Mouse (Mus musculus): ENCODE results near the gene Ckap2.

Gene Ckap2

DNA sequence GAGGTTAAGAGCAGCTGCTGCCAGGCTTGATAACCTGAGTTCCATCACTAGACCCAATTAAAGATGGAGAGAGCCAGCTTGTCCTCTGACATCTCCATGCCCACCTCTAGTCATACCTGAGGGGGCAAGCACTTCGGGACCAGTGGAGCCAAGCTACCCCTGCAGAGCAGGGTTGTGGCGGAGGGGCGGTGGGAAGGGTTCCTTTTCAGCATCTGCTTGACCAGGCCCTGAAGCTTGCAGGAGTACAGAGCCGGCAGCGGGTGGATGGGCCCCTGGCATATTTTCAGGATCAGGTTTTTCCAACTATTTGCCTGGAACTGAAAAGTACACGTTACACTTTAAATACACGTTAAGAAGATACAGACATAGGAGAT lies 37.3 kb downstream of the Ckap2 start:
- no peak for DNase-seq (ENCODE audit: low spot score in 2 of 2)

DNA sequence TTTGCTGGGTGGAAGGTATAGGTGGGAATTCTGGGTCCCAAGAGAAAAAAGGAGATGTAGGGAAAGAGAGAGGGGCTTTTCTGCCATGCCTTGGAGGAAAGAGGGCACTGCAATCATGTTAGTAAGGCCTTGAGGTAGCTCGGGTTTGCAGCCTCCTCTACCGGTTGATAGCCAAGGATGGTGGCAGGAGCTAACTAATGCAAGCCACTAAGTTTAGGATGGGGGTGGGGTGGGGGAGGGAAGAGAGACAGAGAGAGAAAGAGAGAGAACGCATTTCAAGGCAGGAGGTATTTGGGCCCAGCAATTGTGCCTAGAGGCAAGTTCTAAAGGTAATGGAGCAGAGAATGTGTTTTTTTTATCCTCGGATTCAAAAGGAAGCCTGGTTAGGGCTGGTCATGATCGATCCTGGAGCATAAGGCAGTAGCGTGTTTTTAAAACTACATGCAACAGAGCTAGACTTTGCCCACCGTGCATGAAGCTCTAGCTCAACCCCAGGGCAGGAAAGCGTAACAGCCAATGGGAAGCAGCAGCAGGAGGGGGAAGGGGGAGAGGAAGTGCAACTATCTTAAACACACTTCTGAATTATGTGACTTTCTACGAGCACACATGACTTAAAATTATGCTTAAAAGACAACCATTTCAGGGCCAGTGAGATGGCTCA lies 37.8 kb downstream of the Ckap2 start:
- no peak for DNase-seq (ENCODE audit: low spot score in 2 of 2)

DNA sequence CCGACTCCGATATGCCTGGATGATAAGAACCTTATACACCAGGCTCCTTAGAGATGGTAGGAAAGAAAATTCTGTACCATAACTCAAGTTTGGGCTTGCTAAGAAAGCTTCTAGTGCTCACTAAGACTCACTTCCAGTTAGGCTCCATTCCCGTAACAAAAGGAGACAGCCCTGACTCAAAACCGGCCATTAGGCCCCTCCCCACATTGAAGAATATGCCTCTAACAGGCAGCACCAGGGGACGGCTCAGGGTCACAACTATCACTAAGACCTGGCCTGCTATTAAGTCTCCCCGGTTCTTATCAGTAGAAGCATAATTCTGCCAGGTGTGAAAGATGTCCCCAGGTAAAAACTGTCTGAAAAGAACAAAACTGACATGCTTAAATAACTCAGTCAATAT lies 39.8 kb downstream of the Ckap2 start:
- DNase-seq (ENCODE audit: low spot score in 2 of 2) = no peak

GRCm38 (mm10) chr8:22143764-22144491 lies 41.7 kb downstream of the Ckap2 start:
- no peak for DNase-seq (ENCODE audit: low spot score in 2 of 2)

DNA sequence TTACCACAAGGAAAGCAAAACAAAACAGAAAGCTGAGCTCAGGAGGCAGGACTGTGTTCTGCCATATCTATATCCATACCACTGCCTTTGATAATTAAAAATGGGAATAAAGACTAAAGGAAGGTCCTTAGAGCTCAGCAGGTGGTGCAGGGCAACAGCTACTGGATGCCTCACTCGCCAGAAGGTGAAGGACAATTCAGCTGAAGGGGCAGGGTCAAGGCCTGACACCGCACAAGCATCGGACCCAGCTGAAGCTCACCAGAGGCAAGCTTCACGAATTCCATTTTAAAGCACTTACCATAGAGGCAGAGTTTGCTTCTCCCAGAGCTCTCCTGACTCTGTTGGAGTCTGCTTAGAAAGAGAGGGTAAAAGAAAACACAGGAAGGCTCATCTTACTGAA lies 43.0 kb downstream of the Ckap2 start:
- no peak for DNase-seq (ENCODE audit: low spot score in 2 of 2)

DNA sequence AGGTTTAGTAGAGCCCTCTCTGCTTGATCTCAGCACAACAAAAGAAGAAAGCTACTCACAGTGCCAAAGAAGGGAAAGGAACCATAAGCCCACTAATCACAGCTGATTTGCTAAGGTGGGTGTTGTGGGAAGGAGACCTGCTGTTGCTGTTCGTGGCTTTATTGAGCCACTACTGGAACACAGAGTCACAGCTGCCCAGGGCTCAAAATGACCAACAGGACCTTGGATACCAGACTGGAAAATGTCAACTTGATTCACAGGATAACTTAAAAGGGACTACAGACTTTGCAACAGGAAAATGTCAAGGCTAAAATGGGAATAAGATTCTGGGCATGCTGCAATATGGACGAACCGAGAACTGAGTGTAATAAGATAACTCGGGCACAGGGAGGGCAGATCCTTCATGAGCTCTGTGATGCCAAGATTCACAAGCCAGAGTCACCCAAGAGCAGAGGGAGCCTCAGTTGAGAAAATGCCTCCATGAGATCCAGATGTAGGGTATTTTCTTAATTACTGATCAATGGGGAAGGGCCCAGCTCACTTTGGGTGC lies 43.7 kb downstream of the Ckap2 start:
- no peak for DNase-seq (ENCODE audit: low spot score in 2 of 2)

GRCm38 (mm10) chr8:22136462-22136861 lies 49.2 kb downstream of the Ckap2 start:
- peak in 1 of 2 experiments; percentile 24 for DNase-seq (ENCODE audit: low spot score in 2 of 2)

DNA sequence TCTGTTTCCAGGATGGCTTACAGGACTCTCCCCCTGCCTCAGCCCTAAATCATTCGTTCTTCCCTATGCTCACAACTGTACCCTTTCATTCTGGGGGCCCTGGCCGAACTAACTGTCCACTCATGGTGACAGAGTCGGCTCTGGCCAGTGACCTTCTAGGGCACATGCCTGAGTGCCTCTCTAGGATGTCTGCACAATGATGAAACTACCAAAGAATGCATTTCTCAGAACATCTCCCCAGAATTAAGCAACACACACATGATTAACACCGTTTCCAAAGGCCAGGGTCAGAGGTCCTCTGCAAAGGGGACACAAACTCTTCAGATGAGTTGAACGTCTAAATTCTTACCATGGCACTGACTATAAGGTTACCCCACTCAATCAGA lies 50.9 kb downstream of the Ckap2 start:
- no peak for DNase-seq (ENCODE audit: low spot score in 2 of 2)

DNA sequence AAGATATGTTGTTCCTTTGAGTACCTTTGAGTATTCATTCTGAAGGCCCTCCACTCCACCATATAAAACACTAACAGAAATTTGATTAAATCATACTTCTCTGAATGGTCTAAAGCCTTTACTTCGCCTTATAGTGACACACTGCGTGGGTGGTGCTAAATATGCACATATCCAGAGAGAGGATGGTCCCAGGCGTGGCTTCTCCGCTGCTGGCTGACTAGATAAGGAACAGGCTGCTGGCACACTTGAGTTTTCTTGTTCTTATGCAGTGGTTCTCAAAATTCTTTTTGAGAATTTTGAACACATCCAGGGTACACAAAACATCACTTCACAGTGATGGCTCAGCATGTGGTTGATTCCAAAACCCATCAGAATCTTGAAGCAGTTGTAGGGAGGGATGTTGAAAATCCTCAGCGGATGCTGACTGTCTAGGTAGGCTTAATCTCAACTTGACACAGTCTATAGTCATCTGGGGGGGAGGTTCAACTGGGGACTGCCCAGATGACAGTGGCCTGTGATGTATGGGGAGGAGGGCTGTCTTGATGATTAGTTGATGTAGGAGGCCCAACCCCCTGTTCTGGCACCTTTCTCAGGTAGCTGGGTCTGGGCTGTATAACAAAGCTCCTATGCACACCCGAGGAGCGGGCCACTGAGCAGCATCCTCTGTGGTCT lies 51.4 kb downstream of the Ckap2 start:
- no peak for DNase-seq (ENCODE audit: low spot score in 2 of 2)

DNA sequence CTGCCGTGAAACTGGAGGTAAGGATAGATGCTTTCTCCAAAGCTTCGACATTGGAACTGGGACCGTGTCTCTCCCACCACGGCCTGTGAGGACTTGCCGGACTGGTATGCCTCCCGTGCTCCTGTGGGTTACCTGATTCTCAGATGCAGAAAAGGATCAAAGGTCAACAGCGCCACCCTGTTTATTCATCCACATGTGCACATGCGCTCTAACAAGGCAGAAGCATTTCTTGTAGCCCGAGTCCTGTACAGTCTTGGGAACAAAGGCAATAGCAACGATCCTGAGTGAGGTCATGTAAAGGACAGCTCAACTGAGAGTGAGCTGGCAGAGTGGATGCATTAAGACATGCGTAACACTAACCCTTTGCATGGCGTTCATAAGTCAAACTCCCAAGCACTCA lies 53.6 kb downstream of the Ckap2 start:
- DNase-seq (ENCODE audit: low spot score in 2 of 2) = no peak

DNA sequence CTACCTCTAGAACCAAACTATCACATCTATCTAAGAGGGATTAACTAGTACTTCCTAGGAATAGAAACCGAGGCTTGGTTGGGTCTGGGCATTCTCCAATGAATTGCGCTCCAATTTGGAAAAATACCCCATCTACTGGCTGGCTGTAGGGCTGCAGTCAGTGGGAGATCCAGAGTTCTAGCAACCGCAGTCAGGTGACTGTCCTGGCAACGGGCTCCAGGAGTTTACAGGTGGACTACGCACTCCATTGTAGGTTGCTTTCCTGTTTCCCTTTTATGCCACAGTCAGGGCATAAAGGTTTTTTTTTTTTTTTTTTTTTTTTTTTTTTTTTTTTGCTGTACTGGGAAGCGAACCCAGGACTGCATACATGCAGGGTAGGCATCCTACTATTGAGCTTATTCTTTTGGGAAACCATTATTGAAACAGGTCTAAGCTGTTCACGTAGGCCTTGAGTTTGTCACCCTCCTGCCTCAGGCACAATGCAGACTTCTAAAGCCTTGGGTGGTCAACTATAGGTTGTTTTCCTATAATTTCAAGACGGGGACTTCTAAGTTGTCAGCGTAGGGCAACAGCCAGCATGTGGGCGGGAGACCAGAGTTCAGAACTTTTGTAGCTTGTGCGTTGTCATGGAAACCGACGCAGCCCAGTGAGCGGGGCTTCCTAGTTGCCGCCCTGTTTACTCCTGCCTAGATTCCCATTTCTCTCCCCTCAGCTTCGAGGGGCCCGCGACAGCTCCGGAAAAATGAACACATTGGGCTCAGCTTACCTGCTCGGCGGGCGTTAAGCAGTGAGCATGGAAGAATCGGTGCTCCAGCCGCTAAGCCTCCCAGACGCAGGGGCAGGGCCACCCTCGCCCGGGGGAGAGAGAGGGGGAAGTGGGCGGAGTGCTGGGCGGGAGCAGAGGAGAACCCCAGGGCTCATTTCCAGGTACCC lies 61.1 kb downstream of the Ckap2 start, which contains the start of gene Nek5:
Gene Nek5, minus strand, starts transcription at position 834 of the 933 bp plus-strand sequence.
- DNase-seq (ENCODE audit: low spot score in 2 of 2) = peak in 1 of 2 experiments; percentile 6

All from cerebellum, postnatal 4 days (tissue).